Mouse (Mus musculus): ENCODE measurements around the gene Slc17a8.

DNA sequence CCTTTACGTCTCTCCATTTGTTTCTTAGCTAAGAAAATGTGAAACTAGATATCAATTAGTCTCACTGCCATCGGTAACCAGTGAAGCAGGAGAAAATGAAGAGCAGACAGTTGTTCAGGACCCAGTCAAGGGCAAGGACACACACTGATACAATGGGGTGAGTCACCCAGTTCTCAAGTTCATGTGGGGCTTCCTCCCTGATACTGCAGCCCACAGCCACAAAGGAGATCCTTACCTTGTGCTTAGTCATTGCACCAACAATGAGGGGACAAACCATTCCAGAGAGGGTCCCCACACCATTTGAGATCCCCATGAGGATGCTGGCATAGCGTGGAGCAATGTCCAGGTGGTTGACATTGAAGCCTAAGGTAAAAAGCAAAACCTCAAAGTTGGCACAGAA, 43.4 kb downstream of the Slc17a8 start:
- TF ChIP-seq CTCF (IDR thresholded peaks at IDR 0.05; ENCODE audit: extremely low read depth, insufficient read depth, insufficient read length, insufficient replicate concordance) (no peak), POLR2A (IDR thresholded peaks at IDR 0.05; ENCODE audit: low read depth, low read length) (no peak)

Measured in spleen, adult 2 months (tissue).